Mouse (Mus musculus) lung, postnatal 0 days (tissue): ENCODE results near the gene Ccdc121.

Experiments
- CTCF ChIP-seq: IDR thresholded peaks from 2 replicates; pipeline ENCODE4 v1.5.1; 2016; ENCODE audit warnings: antibody characterized with exemption, mild to moderate bottlenecking
- EP300 ChIP-seq: IDR thresholded peaks from 2 replicates; pipeline ENCODE4 v1.6.1; 2016; ENCODE audit warnings: antibody characterized with exemption, mild to moderate bottlenecking, control low read depth

GRCm38 (mm10) chr1:181521401-181522091 lies 10.3 kb upstream of the Ccdc121 start:
- no peak for TF ChIP-seq CTCF
- no peak for TF ChIP-seq EP300
